Mouse (Mus musculus) heart, postnatal 25 days (tissue): Measurements from ENCODE around the gene Sarm1. TPM values are rescaled to one million over a fixed set of nuclear protein-coding genes. Genes with fewer than 3 reads are reported as not detected.
"Not testable (repeated sequence)": the region's sequence is repeated elsewhere in the genome, so short reads cannot be mapped to it uniquely, and the experiment has no call there.

Experiments used
- DNase-seq: peaks from one replicate; pipeline ENCODE4 v3.0.0; 2022; ENCODE audit warnings: low spot score
- intact Hi-C: fragments of 180-260 bp; cut with DNase I; formaldehyde crosslinking; loops from one replicate; pipeline ENCODE4 v1.15.1; 2025
- total RNA-seq, 2 experiments: library from RNA; stranded (reverse); gene quantifications; 2 replicates each; pipeline ENCODE4 v1.2.3; 2021

The Sarm1 gene
- total RNA-seq = under 1 TPM; 0.34 to 0.39 TPM

DNA sequence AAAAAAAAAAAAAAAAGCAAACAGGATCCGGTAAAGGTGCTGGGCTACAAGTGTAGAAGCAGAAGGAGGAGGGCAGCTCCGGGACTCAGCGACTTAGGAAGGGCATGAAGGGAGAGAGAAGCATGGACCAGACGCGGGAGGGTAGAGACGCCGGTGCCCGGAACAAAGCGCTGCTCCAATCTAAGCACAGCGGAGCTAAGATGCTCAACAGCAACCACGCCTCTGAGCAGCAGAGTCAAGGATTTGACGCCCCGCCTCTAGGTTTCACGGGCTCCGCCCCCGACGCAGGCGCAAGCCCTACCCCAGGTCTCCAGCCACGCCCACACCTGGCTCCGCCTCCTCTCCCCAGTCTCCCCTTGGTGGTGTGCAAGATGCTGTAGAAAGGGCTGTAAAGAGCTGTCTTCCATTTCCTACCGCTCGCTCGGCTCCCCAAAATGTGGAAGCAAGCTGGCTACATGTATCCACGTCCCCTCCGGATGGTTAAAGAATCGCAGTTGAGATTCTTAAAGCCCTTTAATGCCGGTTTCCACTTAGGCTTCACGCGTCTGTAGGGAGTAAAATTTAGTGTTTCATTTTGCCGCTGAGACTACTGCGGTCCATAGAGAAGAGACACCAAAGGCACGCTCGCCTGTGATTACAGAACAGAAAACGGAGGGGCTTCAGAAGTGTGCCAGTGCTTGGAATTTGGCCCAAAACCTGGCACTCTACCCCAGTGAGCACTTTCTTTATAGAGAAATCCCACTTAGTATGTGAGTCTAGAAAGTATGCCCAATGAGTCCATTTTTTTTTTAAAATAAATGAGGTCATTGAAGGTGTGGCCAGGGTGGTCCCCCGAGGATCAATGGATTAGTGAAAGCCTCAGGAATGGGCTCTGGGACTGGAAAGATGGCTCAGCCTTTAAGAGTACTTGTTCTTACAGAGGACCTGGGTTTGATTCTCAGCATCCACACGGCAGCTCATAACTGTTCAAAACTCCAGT lies at the start of gene Sarm1:
Sarm1 (minus strand) TSS at position 211 of the 979 bp plus-strand sequence.
- DNase-seq = peak; percentile 76
- intact Hi-C loops = no loop called here

DNA sequence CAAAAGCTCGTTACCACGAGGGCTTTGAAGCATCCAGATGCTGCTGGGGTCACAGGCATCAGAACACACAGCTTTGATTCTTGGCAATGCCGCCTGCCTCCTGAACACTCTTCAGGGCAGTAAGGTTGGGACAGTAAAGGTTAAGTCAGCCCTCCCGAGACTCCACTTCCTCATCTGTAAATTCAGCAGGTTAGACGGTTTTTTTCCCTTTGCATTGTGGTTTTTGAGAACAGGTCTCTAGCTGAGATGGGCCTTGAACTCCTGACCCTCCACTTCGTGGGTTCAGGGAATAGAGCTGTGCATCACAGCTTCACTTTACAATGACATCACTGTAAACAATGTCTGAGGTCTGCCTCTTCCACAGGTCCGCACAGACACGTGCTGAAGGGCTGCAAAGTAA lies 47.6 kb upstream of the Sarm1 start:
- intact Hi-C loops = no loop called here
- DNase-seq = no peak

DNA sequence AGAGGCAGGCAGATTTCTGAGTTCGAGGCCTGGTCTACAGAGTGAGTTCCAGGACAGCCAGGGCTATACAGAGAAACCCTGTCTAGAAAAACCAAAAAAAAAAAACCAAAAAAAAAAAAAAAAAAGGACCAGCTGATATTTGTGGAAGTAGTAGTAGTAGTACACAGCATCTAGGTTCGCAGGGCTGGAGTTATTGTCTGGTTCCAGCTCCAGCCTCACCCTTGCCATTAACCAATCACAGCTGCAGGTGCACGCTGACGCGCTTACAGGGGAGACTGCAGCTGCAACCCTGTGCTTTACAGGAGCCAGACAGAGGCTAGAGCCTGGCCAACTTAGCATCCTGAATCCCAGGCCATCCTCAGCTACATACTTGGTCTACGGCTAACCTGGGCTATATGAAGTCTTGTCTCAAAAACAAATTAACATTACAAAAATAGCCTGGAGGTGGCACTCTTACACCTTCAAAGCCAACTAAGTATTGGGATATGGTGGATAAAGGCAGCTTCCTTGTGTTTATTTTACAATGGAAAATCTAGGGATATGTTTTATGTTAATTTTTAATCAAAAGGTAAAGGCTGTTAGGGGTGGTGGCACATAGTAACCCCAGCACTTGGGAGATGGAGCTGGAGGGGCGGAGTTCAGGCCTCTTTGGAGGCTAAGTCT lies 47.0 kb upstream of the Sarm1 start:
- DNase-seq = no peak
- intact Hi-C loops = no loop called here

DNA sequence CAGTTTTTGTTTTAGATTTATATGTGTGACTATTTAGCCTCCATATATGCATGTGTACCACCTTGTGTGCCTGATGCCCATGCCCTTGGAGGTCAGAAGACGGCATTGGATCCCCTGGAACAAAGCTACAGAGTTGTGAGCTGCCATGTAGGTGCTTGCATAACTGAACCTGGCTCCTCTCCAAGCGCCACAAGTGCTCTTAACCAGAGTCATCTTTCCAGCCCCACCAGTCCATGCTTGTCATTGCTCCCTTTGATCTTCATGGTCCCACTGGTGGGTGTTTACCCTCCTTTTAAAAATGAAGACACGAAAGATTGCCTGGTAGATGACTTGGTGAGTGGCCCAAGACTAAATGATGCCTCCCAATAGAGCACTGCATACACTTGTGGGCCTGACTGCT lies 42.8 kb upstream of the Sarm1 start:
- intact Hi-C loops = no loop called here
- no peak for DNase-seq

GRCm38 (mm10) chr11:78536690-78537084 lies 39.1 kb upstream of the Sarm1 start:
- intact Hi-C loops = no loop called here

GRCm38 (mm10) chr11:78536080-78536689 lies 38.6 kb upstream of the Sarm1 start, which contains the start of the genes Tnfaip1 and Ift20:
TSS of gene Tnfaip1 (minus strand) at chr11:78536332.
TSS of gene Ift20 (plus strand) at chr11:78536361.
- peak; percentile 97 for DNase-seq
- intact Hi-C loops = no loop called here

More at GRCm38 (mm10) chr11:78536690-78537084, 39.1 kb upstream of the Sarm1 start:
- DNase-seq = no peak

- intact Hi-C loops = no loop called here
- peak; percentile 29 for DNase-seq
These were observed 38.0 kb upstream of the Sarm1 start for GRCm38 (mm10) chr11:78535376-78536079.

DNA sequence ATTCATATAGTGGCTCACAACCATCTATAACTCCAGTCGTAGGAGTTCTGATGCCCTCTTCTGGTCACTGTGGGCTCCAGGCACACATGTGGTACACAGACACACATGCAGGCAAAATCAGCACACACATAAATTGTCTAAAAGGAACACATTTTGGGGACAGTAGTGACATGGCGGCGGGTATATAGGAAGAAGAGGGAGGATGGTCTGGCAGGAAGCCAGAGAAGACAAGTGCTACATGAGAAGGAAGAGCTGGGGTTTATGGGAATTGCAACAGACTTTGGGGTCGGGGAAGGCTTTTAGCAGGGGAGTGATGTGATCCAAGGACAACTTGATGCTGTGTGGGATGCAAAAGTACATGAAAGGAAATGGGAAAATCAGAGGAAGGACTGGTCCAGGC lies 37.0 kb upstream of the Sarm1 start:
- intact Hi-C loops = no loop called here
- DNase-seq = no peak

- not testable (repeated sequence) for DNase-seq
- intact Hi-C loops = loop anchor here (2.0 kb wide), 1 partner anchor 17 kb away; no protein-coding TSS in a partner anchor
These were observed 34.0 kb upstream of the Sarm1 start for GRCm38 (mm10) chr11:78531515-78531914.

- intact Hi-C loops = loop anchor here (2.0 kb wide), 1 partner anchor 16 kb away; no protein-coding TSS in a partner anchor
- peak; percentile 64 for DNase-seq
These were observed 33.5 kb upstream of the Sarm1 start for GRCm38 (mm10) chr11:78531046-78531445.

- no peak for DNase-seq
- intact Hi-C loops = loop anchor here (2.0 kb wide), 1 partner anchor 15 kb away; no protein-coding TSS in a partner anchor
These were observed 32.4 kb upstream of the Sarm1 start for GRCm38 (mm10) chr11:78530001-78530400.

- intact Hi-C loops = no loop called here
- DNase-seq = no peak
These were observed 31.2 kb upstream of the Sarm1 start for GRCm38 (mm10) chr11:78528714-78529113.

GRCm38 (mm10) chr11:78524838-78525237 lies 27.3 kb upstream of the Sarm1 start:
- intact Hi-C loops = no loop called here
- no peak for DNase-seq

- intact Hi-C loops = no loop called here
- DNase-seq = no peak
These were observed 25.8 kb upstream of the Sarm1 start for GRCm38 (mm10) chr11:78523241-78523955.

- intact Hi-C loops = no loop called here
- no peak for DNase-seq
These were observed 25.0 kb upstream of the Sarm1 start for GRCm38 (mm10) chr11:78522481-78522997.

DNA sequence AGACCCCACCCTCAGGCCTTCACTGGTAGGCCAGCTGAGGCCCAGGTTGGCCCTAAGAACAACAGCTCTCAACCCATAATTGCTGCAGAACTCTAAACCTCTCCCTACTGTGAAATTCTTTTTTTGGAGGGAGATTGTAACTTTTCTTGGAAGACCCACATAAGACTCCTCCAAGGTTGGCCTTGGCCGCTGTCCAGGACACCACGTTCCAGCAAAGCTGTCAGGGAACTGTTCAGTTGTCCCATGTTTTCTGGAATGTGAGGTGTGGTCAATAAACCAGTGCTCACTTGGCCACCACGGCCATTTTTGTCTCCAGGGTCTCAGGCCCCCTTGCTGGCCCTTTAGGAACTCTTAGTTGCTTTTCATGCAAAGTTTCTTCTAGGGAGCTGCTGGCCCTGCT lies 24.3 kb upstream of the Sarm1 start:
- no peak for DNase-seq
- intact Hi-C loops = no loop called here

GRCm38 (mm10) chr11:78518931-78519330 lies 21.4 kb upstream of the Sarm1 start:
- intact Hi-C loops = no loop called here
- no peak for DNase-seq

DNA sequence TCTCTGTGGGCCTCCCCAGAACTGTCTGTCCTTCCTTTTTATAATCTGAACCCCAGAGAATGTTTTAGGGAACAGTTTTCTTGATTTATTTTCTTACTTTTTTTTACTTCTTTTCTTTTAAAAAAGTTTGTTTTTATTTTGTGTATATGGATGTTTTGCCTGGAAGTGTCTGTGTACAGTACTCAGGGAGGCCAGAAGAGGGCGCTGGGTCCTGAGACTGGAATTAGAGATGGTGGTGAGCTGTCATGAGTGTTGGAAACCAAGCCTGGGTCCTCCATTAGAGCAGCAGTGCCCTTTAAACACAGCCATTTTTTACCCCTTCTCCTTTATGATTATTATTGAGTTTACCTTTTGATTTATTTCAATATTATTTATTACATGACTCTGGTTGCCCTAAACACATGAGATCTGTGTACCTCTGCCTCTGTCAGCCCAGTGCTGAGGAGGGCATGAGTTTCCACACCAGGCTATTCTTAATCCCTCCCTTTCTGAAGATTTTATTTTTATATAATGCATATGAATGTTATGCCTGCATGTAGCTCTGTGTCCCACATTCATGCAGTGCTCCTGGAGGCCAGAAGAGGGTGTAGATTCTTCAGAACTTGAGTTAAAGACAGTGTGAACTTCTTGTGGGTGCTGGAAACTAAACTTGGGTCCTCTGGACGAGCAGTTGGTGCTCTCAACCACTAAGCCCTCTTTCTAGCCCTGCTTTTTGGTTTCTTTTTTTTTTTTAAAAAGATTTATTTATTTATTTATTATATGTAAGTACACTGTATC lies 18.2 kb upstream of the Sarm1 start:
- intact Hi-C loops = loop anchor here (2.0 kb wide), 1 partner anchor 15 kb away; no protein-coding TSS in a partner anchor
- no peak for DNase-seq
